Mouse (Mus musculus): Measurements from ENCODE around the gene Cacna1h.

The Cacna1h gene

GRCm38 (mm10) chr17:25442889-25443288 is 9.3 kb upstream of the Cacna1h start:
- DNase-seq, result no peak

DNA sequence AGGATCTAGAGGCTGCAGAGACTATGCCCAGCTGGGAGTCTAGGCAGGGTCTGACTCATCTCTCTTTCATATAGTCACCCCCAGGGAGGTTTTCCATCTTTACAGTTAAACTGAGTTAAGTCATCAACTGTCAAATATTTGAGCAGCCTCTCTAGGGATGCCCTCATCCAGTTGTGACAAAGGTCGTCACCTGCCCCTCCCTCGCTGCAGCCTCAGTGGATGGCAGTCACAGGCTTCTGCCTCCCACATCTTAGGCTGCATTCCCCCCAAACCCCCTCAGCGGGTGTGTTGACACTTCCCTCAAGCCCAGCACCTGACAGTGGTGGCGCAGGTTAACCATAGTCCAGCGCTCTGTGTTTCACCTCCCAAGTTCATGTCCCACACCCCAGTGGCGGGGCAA is 7.8 kb upstream of the Cacna1h start:
- DNase-seq, result no peak

DNA sequence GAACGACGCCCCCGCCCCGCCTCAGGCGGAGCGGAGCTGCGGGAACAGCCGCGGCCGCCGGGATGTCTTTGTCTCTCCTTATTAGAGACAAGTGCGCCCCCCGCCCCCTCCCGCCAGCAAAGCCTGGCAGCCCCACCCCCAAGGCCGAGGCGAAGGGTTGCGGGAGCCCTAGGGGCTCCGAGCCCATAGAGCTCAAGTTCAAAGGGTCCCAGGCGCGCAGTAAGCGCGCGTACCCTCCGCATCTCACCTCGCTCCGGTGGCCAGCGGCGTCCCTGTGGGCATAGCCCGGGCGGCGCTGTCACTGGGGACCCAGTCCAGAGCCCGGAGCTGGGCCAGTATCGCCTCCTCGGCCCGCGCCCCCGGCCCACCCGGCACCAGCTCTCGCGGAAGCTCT is 363 bp downstream of the Cacna1h start:
- DNase-seq, result no peak

DNA sequence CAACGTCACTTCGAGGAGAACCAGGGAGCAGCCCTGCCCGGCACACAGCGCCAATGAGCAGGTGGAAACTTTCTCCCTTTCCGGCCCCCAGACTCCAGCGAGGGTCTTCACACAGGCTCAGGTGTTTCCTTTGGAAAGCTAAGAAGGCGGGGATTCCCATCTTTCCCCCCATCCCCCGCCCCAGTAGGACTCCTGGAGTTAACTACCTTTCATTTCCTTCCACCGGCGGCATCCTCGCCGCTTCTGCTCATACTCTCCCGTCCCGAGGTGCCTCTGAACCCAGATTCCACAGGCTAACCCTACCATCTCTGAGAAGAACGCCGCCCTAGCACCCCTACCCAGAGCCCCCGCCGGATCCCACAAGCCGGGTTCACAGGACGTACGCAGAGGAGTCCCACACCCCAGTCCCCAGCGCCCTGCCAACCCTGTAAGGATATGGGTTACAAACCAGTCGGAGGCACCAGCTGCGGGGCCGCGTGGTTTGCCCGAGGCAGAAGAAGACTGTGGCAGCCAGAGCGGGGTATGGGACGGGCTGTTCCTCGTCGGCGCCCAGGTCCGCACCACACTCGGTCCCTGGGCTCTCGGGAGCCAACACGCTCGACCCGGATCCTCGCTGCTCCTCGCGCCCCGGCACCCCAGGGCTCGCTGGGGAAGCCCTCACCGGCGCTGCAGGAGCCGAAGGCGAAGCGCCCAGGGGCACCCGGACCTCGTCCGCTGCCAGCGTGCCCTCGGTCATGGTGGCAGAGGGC is 976 bp downstream of the Cacna1h start:
- no peak for DNase-seq

DNA sequence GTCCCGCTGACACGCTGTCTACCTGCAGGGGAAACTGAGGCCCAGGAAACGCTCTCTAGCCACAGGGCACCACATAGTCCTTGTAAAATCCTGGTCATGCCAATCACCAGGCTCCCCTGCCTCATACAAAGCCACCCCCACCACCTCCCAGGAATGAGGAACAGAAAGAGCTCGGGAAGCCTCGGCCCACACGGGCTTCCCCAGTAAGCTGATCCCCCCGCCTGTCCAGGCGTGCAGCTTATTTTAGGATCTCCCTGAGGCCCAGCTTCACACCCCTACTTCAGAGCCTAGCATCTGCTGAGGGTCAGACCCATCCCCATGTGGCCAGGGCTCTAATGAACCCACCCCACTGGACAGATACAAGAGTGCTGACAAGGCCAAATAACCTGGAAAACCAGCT is 3.0 kb downstream of the Cacna1h start:
- DNase-seq, result no peak

- DNase-seq, result no peak
Measured at GRCm38 (mm10) chr17:25429886-25430285, 3.7 kb downstream of the Cacna1h start.

- no peak for DNase-seq
Measured at GRCm38 (mm10) chr17:25429240-25429639, 4.3 kb downstream of the Cacna1h start.

- peak; percentile 8 for DNase-seq
Measured at GRCm38 (mm10) chr17:25427441-25427840, 6.1 kb downstream of the Cacna1h start.

DNA sequence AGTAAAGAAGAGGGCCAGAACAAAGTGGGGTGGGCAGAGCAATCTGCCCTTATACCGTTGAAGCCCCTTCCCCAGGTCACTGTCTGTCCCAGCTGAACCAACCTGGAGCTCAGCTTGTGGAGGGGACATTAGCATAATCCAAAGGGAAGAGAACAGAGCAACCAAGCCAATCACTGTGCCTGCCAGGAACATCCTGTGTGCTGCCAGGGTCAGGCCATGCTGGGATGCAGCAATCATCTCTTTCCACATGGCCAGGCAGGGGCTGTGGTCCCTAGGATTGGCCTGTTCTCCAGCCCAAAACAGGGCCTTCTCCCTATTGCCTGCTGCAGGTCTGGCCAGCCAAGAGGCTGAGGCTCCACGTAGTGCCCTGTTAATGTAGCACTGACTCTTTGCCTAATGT is 7.6 kb downstream of the Cacna1h start:
- DNase-seq, result no peak

DNA sequence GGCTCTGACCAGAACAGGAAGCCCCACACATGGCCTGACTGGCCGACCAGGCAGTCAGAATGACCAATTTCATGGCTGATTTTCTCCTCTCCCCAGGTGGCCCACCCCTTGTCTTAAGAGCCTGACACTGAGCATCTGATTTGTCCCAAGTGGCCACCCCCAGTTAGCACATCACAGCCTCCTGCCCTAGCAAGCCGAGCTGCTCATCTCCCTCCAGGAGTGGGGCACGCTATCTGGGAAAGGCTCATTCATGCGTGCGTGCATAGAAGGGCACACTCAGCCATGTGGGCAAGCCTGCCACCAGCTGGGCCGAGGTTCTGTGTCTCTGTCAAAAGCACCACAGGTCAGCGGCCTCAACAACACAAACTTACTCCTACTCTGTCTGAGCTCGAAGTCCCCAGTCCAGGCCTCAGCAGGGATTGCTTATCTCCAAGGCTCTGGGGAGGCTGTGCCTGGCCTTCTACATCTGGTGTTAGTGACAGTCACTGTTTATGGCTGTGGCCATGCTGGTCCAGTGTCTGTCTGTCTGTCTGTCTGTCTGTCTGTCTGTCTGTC is 9.0 kb downstream of the Cacna1h start:
- no peak for DNase-seq

DNA sequence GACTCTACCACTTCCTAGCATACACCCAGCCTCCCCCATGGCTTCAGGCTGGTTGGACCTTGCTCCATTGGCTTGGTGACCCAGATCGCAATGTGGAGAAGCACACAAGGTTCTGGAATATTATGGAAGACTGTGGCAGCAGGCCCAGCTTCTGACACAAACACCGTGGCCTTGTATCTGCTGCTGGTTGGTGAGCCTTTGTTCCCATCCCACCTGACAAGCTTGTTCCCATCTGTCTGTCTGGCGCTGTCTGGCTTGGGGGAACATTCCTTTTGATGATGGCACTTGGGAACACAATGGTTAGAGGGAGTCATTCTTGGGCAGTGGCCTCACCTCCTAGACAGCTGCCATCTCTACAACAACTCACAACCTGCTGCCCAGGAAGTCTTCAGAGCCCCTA is 12.6 kb downstream of the Cacna1h start:
- DNase-seq, result no peak

DNA sequence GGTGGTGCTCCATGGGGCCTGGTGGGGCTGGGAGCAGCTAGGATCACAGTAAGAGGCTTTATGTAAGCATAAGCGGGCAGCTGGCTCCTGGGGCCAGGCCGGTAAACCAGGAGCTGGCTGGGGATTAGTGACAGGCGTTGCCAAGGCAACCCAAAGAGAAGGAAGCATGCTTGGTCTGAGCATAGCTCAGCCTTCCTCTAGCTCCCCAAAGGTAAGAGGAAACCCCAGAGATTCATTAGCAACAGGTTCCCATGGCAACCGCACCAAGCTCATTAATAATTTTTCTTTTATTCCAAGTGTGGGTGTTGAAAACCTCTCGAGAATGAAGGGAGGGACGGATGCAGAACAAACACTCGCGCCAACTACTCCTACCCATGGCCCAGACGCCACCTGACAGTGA is 14.7 kb downstream of the Cacna1h start:
- no peak for DNase-seq

- DNase-seq, result no peak
Measured at GRCm38 (mm10) chr17:25417990-25418389, 15.6 kb downstream of the Cacna1h start.

- DNase-seq, result no peak
Measured at GRCm38 (mm10) chr17:25416219-25416618, 17.4 kb downstream of the Cacna1h start.

GRCm38 (mm10) chr17:25415421-25415913 is 18.1 kb downstream of the Cacna1h start:
- DNase-seq, result no peak

DNA sequence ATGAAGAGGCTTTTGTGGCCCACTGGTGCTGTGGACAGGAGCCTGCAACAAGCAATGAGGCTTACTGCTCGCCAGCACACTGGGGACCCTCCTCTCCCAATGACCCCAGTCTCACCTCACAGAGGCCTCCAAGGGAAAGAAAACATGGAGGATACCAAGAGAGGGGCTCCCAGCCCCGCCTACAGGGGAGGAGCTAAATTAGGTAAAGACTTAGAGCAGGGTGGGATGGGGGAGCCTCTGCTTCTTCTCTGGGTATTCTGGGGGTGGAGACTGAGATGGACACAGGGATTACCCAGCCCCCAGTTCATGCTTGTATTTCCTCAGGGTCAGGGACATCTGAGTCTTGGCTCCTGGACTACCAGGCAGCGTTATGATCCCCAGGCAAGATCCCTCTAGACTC is 18.7 kb downstream of the Cacna1h start:
- no peak for DNase-seq

GRCm38 (mm10) chr17:25414209-25414608 is 19.4 kb downstream of the Cacna1h start:
- DNase-seq, result no peak

DNA sequence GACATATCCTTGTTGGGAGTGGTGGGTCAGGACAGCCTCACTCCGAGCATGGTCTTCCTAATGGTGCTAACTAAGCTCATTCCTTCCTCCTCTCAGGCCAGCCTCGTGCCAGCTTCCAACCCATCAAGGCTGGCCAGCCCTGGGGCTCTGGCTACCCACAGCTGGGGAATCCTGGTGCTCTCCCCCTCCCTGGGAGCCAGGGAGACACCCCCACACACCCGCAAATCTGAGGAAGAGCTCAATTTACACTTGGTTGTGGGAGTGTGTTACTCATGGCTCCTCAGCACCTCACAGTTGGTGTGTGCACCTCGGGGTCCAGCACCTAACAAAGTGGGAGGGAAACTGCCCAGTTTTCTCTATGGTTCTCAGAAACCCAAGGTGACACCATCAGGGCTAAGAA is 22.3 kb downstream of the Cacna1h start:
- DNase-seq, result no peak

DNA sequence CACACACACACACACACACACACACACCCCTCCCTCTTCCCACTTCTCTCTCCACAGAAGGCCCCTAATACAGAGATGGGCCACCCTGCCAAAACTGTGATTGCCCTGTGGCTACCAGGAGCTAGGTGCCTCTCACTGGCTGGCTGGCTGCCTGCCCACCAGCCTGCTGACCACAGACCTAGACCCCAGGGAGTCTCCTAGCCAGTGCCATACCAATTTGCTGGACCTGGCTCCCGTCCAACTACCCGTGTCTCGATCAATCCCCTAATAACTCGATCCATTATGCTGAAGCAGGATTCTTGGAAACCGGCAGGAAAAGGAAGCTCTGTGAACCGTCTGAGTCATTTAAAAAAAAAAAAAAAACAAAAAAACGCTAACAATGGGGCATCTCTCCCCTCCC is 22.8 kb downstream of the Cacna1h start:
- DNase-seq, result no peak

DNA sequence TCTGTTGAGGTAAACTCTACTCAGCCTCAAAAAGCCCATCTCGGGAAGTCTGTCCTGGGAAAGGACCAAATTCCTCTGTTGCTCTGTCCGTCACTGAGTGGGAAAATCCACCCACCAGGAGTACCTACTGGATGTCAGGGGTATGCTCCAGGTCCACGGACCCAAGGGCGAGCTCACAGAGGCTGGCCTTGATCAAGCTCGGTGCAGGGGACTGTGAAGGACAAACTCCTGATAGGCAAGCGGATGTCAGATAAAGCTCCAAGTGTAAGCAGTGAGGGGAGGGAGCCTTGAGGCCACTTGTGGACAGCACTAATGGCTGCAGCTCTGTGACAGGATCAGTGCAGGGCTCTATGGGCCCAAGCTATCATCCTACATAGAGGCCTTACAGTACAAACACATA is 23.4 kb downstream of the Cacna1h start:
- DNase-seq, result no peak

DNA sequence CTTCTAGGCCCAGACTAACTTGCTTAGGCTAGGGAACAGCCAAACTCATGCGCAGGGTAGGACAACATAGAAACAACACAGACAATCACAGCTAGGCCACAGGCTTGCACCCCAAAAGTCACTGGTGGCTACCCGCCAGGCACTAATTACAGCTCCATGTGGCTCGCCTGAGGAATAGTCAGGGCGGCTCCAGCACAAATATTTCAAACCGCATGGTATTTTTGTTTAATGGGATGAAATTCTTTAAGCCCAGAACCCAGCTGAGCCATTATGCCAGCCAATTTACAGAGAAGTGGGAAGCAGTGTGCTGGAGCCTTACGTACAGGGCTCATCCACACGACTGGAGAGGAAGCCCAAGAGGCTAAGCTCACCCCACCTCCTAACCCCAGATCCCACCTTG is 24.0 kb downstream of the Cacna1h start:
- no peak for DNase-seq

DNA sequence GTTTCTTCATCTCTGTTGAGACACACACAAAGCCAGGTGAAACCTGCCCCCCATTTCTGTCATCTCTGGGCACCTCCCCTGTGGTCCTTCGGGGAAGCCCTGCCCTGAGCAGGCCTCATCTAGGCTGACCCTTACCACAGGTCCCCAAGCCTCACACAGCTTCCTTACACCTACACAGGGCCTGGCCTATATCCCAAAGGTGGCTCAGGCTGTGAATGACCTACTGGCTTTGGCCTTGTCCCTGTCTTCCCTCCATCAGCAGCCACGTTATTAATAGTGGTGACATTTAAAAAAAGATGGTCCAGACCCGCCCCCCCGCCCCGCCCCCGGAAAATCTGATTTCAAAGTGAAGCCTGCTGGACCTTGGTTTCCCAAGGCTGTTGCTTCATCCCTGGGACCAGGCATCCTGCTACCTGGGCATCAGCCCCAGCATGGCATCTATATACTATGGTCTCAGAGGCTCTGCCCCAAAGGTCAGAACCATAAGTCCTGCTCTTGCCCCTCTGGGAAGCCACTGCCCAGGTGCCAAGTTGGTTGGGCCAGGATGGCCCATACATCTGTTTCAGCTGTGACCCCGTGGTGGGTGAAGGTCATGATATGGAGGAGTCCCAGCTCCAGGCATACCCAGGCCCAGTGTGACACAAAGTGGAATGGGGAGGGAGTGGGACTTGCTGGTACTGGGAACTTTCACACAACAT is 25.1 kb downstream of the Cacna1h start:
- no peak for DNase-seq

DNA sequence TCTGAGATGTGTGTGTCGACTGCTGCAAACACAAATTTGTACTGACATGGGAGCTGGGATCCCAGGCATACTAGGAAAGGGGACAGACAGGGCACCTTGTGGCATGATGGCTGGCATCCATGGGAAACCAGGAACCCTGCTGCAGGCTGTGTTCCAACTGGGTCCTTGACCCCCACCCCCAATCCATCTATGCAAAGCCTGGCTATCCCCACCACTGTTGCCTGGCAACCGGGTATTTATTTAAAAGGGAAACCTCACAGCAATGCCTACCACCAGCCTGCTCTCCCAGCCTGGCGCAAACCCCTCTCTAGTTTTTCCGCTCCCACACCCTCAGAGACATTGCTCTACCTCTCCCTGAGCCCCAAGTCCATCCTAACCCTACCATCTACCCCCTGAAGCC is 26.2 kb downstream of the Cacna1h start:
- no peak for DNase-seq

DNA sequence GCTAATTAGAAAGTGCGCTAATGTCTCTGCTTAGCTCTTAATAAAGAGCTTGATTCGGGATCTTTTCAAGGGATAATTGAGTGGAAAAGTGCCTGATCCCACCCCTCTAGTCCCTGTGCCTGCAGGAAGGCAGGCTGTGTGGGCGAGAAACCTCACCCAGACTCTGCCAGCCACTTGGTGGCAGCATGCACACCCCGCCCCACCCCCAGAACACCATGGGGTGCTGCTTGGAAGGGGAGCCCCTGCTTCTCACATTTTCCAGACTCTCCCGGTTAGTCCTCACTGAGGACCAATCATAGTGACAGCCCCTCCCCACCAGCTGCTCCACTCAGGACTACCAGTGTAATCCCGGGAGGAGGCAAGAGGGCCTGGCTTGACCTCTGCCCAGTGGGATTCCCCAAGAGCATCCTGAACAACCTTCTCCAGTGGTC is 27.6 kb downstream of the Cacna1h start:
- no peak for DNase-seq

All from cerebellum, adult 11 months (tissue).